Mouse (Mus musculus): ENCODE results near the gene Gm20604.

DNA sequence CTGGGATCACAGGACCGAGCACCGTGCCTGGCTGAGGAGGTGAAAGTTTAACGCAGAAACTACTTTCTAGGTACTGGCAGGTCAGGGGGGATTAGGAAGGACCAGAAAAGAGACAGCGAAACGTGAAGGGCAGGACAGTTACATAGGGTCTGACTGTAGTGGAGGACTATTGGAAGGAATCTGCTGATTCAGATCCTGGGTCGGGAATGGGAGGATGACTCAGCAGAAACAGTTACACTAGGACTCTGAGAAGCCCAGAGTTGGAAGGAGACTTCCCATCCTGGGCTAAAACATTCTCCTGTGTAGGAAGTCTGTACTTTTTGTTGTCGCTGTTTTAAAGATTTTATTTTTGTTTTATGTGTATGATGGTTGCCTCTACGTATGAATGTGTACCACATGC lies 13.1 kb upstream of the Gm20604 start:
- TF ChIP-seq CTCF (IDR thresholded peaks at IDR 0.05; ENCODE audit: low read depth, low read length), result no peak
- TF ChIP-seq POLR2A (IDR thresholded peaks at IDR 0.05; ENCODE audit: insufficient read depth, low read length), result no peak
- no peak for TF ChIP-seq EP300 (IDR thresholded peaks at IDR 0.05; ENCODE audit: insufficient read depth, low read depth, low read length)

Measured in ES-Bruce4 (cell line).